Mouse (Mus musculus): ENCODE data around the gene Ddx51. TPM values are rescaled to one million over a fixed set of nuclear protein-coding genes. Genes with fewer than 3 reads are reported as not detected.

Gene Ddx51
- polyA plus RNA-seq (2012): 12.1 and 21.9 TPM in 2 replicates

GRCm38 (mm10) chr5:110652719-110653648 is at the start of gene Ddx51, which contains the start of gene Noc4l:
Gene Ddx51, plus strand, starts transcription at chr5:110653451.
Gene Noc4l, minus strand, starts transcription at chr5:110653417.

Other genes with a start within 250 kb of the Ddx51 start
- 171 and 222 TPM in 2 replicates for gene Fbrsl1, start 204.9 kb upstream of the Ddx51 start, polyA plus RNA-seq (2012)
- gene Galnt9, start 109.1 kb upstream of the Ddx51 start, polyA plus RNA-seq (2012): 0.17 TPM in 1 of 2 replicates, not detected in the other
- gene Noc4l, start within 50 bp of the Ddx51 start, polyA plus RNA-seq (2012): 151 and 164 TPM in 2 replicates
- 74.3 and 108 TPM in 2 replicates for gene Ep400, start 117.3 kb downstream of the Ddx51 start, polyA plus RNA-seq (2012)
- gene Pus1, start 127.2 kb downstream of the Ddx51 start, polyA plus RNA-seq (2012): 122 and 156 TPM in 2 replicates
- 145 and 188 TPM in 2 replicates for gene Ulk1, start 156.6 kb downstream of the Ddx51 start, polyA plus RNA-seq (2012)
- gene Hscb, start 186.3 kb downstream of the Ddx51 start, polyA plus RNA-seq (2012): 39.5 and 51.0 TPM in 2 replicates
- gene Chek2, start 186.5 kb downstream of the Ddx51 start, polyA plus RNA-seq (2012): 1.2 and 1.4 TPM in 2 replicates
- gene Ttc28, start 226.4 kb downstream of the Ddx51 start, polyA plus RNA-seq (2012): 2.9 and 5.1 TPM in 2 replicates

Data from megakaryocyte-erythroid progenitor cell, adult 5 weeks (primary cell).